Mouse (Mus musculus): Measurements from ENCODE around the gene Gria1.

GRCm38 (mm10) chr11:57100491-57100890 is 89.3 kb downstream of the Gria1 start:
- TF ChIP-seq CTCF (IDR thresholded peaks at IDR 0.05; ENCODE audit: extremely low read depth, insufficient read depth, insufficient read length, insufficient replicate concordance) (no peak), POLR2A (IDR thresholded peaks at IDR 0.05; ENCODE audit: low read depth, low read length) (no peak)
